Mouse (Mus musculus): ENCODE results near the gene Dpep3.

GRCm38 (mm10) chr8:105938306-105938669 lies 40.9 kb downstream of the Dpep3 start, which contains the start of gene Psmb10:
- TF ChIP-seq CTCF (IDR thresholded peaks at IDR 0.05; ENCODE audit: extremely low read depth, insufficient read depth, low read length) = no peak
- TF ChIP-seq POLR2A (IDR thresholded peaks at IDR 0.05; ENCODE audit: extremely low read depth, insufficient read depth, low read length) = no peak
